Comparison of ENCODE assay signal across 9 mouse cellular contexts in genomic region chr10:102158809-102159208, GRCm38 (mm10).
DNase-seq lines count a peak whose midpoint lies in the region; ATAC-seq and TF ChIP-seq lines count a peak whose summit lies in the region.
"Had no signal": no experiment of that assay in that cellular context is flagged by ENCODE, and none has a peak within 500 bp of the region (broad histone marks: within the 10 kb centered on the region; RNA-seq: fewer than 3 reads in every experiment).

No protein-coding gene starts in this region.

- ATAC-seq in megakaryocyte progenitor cell, adult 5-6 weeks (replicated peaks; ENCODE audit: poor library complexity), result no peak

- no peak for TF ChIP-seq CTCF in olfactory bulb, adult 2 months (IDR thresholded peaks at IDR 0.05; ENCODE audit: insufficient read depth, low read depth, low read length)

- no peaks in the 10 kb centered on the region for H3K4me1 ChIP-seq in olfactory bulb, adult 2 months (ENCODE audit: control insufficient read depth, insufficient read depth, low read length)
- H3K4me1 ChIP-seq: megakaryocyte, embryonic 14.5 days had no signal

- TF ChIP-seq POLR2A in olfactory bulb, adult 2 months (IDR thresholded peaks at IDR 0.05; ENCODE audit: insufficient read depth, low read depth, low read length), result no peak

- WGBS in olfactory bulb, adult 2 months, result 14% methylated on average over 12 of the region's 12 CpGs

- H3K4me3 ChIP-seq in olfactory bulb, adult 2 months (ENCODE audit: insufficient read depth, low read depth, low read length), result peak overlapping the region; percentile 21; the same call in 1 of the 2 replicates
- H3K4me3 ChIP-seq: megakaryocyte, embryonic 14.5 days had no signal

- peak; percentile 4 for DNase-seq in adrenal gland, postnatal 14 days
- DNase-seq in adrenal gland, postnatal 4 days (ENCODE audit: low spot score in 2 of 2), result no peak
- peak; percentile 39 to 51 for DNase-seq in right cerebral cortex, adult 2 months (ENCODE audit: low spot score in 2 of 2)
- no peak for DNase-seq in right cerebral cortex, postnatal 4 days
- DNase-seq in left cerebral cortex, postnatal 14 days (ENCODE audit: low spot score in 2 of 2), result peak; percentile 5 to 14
- DNase-seq in urinary bladder, adult 18-20 months (ENCODE audit: low spot score in 2 of 2), result no peak

- no peak overlapping the region for H3K27ac ChIP-seq in olfactory bulb, adult 2 months (ENCODE audit: insufficient read depth, low read depth, low read length)

- intact Hi-C loops in left cerebral cortex, postnatal 14 days (cut with DNase I), result loop anchor here (5.0 kb wide), 1 partner anchor 1417 kb away; no protein-coding TSS in a partner anchor

Comparison
In these comparisons a context has a peak if more than half of its experiments do, and no peak if none do; other contexts are left out.
1. DNase-seq: peak in adrenal gland, postnatal 14 days (single experiment), right cerebral cortex, adult 2 months (2 of 2) and left cerebral cortex, postnatal 14 days (2 of 2); none in adrenal gland, postnatal 4 days (0 of 2), right cerebral cortex, postnatal 4 days (single experiment) and urinary bladder, adult 18-20 months (0 of 2).